8 mouse cellular contexts compared by ENCODE assay signal in genomic region chr4:139380207-139380748, GRCm38 (mm10). TPM values are rescaled to one million over a fixed set of nuclear protein-coding genes. Genes with fewer than 3 reads are reported as not detected.
DNase-seq lines count a peak whose midpoint lies in the region; ATAC-seq and TF ChIP-seq lines count a peak whose summit lies in the region.

No protein-coding gene starts in this region.

- H3K9me3 ChIP-seq in forebrain, embryonic 10.5 days = no peaks in the 10 kb centered on the region
- H3K9me3 ChIP-seq in heart, embryonic 15.5 days (replicated peaks) = no peaks in the 10 kb centered on the region
- no peaks in the 10 kb centered on the region for H3K9me3 ChIP-seq in liver, embryonic 14.5 days (ENCODE audit: control insufficient read depth, low read length)
- no peaks in the 10 kb centered on the region for H3K9me3 ChIP-seq in neural tube, embryonic 11.5 days (ENCODE audit: control insufficient read depth, low read length)
- H3K9me3 ChIP-seq in stomach, postnatal 0 days (ENCODE audit: control insufficient read depth, low read length) = no peaks in the 10 kb centered on the region

- WGBS in forebrain, embryonic 10.5 days = under 1% methylated on average over 54 of the region's 54 CpGs
- under 1% methylated on average over 43 of the region's 54 CpGs for WGBS in heart, embryonic 15.5 days
- WGBS in liver, embryonic 14.5 days (ENCODE audit: insufficient replicate concordance) = under 1% methylated on average over 49 of the region's 54 CpGs
- under 1% methylated on average over 54 of the region's 54 CpGs for WGBS in neural tube, embryonic 11.5 days
- WGBS in stomach, postnatal 0 days = under 1% methylated on average over 54 of the region's 54 CpGs

- peak overlapping the region; percentile 83 for H3K9ac ChIP-seq in heart, embryonic 15.5 days
- peak overlapping the region; percentile 89 for H3K9ac ChIP-seq in liver, embryonic 14.5 days (replicated peaks)
- H3K9ac ChIP-seq in neural tube, embryonic 11.5 days (ENCODE audit: low read length) = peak overlapping the region; percentile 76
- peak overlapping the region; percentile 88 for H3K9ac ChIP-seq in stomach, postnatal 0 days (ENCODE audit: low read length)

- peaks cover 30% of the 10 kb centered on the region for H3K36me3 ChIP-seq in forebrain, embryonic 10.5 days (replicated peaks)
- peaks cover 19% of the 10 kb centered on the region; the same call in 1 of the 2 replicates for H3K36me3 ChIP-seq in heart, embryonic 15.5 days
- H3K36me3 ChIP-seq in liver, embryonic 14.5 days (replicated peaks; ENCODE audit: control insufficient read depth, insufficient read depth, low read depth) = peaks cover 9% of the 10 kb centered on the region
- H3K36me3 ChIP-seq in neural tube, embryonic 11.5 days (ENCODE audit: control insufficient read depth, insufficient read depth, low read length) = peaks cover 3% of the 10 kb centered on the region
- H3K36me3 ChIP-seq in stomach, postnatal 0 days (ENCODE audit: control insufficient read depth, insufficient read depth, low read length) = peaks cover 3% of the 10 kb centered on the region

- H3K4me2 ChIP-seq in heart, embryonic 15.5 days = peak overlapping the region; percentile 92
- peak overlapping the region; percentile 89 for H3K4me2 ChIP-seq in liver, embryonic 14.5 days (ENCODE audit: low read depth)
- H3K4me2 ChIP-seq in neural tube, embryonic 11.5 days (ENCODE audit: low read depth) = peak overlapping the region; percentile 70
- H3K4me2 ChIP-seq in stomach, postnatal 0 days (replicated peaks; ENCODE audit: low read depth) = peak overlapping the region; percentile 90

- H3K27me3 ChIP-seq in forebrain, embryonic 10.5 days (ENCODE audit: poor library complexity, severe bottlenecking) = no peaks in the 10 kb centered on the region
- H3K27me3 ChIP-seq in heart, embryonic 15.5 days = no peaks in the 10 kb centered on the region
- no peaks in the 10 kb centered on the region for H3K27me3 ChIP-seq in liver, embryonic 14.5 days (ENCODE audit: control insufficient read depth, insufficient read depth, low read length)
- H3K27me3 ChIP-seq in neural tube, embryonic 11.5 days (ENCODE audit: control insufficient read depth, insufficient read depth, low read length) = no peaks in the 10 kb centered on the region
- no peaks in the 10 kb centered on the region for H3K27me3 ChIP-seq in stomach, postnatal 0 days (ENCODE audit: control insufficient read depth, insufficient read depth, low read length)

- no peak for TF ChIP-seq EP300 in liver, embryonic 14.5 days (IDR thresholded peaks at IDR 0.05; ENCODE audit: low read depth)
- no peak for TF ChIP-seq EP300 in stomach, postnatal 0 days (optimal IDR thresholded peaks at IDR 0.05)

- ATAC-seq in heart, embryonic 15.5 days (replicated peaks; ENCODE audit: insufficient number of reproducible peaks, insufficient read depth, low FRiP score, low read depth) = peak; percentile 99
- peak; percentile 89 for ATAC-seq in liver, embryonic 14.5 days (ENCODE audit: insufficient read depth)
- peak; percentile 91 for ATAC-seq in neural tube, embryonic 11.5 days (ENCODE audit: insufficient read depth, low FRiP score, low TSS enrichment)
- peak; percentile 96 for ATAC-seq in stomach, postnatal 0 days (ENCODE audit: low FRiP score, low TSS enrichment)

- H3K27ac ChIP-seq in forebrain, embryonic 10.5 days = peak overlapping the region; percentile 91
- H3K27ac ChIP-seq in heart, embryonic 15.5 days = peak overlapping the region; percentile 85
- H3K27ac ChIP-seq in liver, embryonic 14.5 days = peak overlapping the region; percentile 86
- H3K27ac ChIP-seq in neural tube, embryonic 11.5 days (ENCODE audit: low read depth, low read length) = peak overlapping the region; percentile 68
- peak overlapping the region; percentile 91 for H3K27ac ChIP-seq in stomach, postnatal 0 days (replicated peaks)

- peak overlapping the region; percentile 95 for H3K4me3 ChIP-seq in forebrain, embryonic 10.5 days
- H3K4me3 ChIP-seq in heart, embryonic 15.5 days = peak overlapping the region; percentile 88
- peak overlapping the region; percentile 90 to 94 for H3K4me3 ChIP-seq in liver, embryonic 14.5 days (ENCODE audit: insufficient read depth in 1 of 2, low read depth in 2 of 2, low read length in 2 of 2)
- H3K4me3 ChIP-seq in neural tube, embryonic 11.5 days (ENCODE audit: low read depth, low read length) = peak overlapping the region; percentile 91
- peak overlapping the region; percentile 90 for H3K4me3 ChIP-seq in stomach, postnatal 0 days (ENCODE audit: low read depth, low read length)

- peaks cover 28% of the 10 kb centered on the region for H3K4me1 ChIP-seq in forebrain, embryonic 10.5 days
- H3K4me1 ChIP-seq in heart, embryonic 15.5 days (replicated peaks) = peaks cover 23% of the 10 kb centered on the region
- H3K4me1 ChIP-seq in liver, embryonic 14.5 days (replicated peaks; ENCODE audit: control insufficient read depth in 2 of 2, insufficient read depth in 2 of 2, low read length in 1 of 2) = peaks cover 16 to 19% of the 10 kb centered on the region in 2 experiments
- peaks cover 8% of the 10 kb centered on the region for H3K4me1 ChIP-seq in neural tube, embryonic 11.5 days (ENCODE audit: control insufficient read depth, insufficient read depth, low read length)
- 0 out of 2 replicates have a peak, but pooled peaks cover 2% of the 10 kb centered on the region for H3K4me1 ChIP-seq in stomach, postnatal 0 days (replicated peaks; ENCODE audit: control insufficient read depth, insufficient read depth)

- DNase-seq in CD8-positive naive resting alpha-beta T cell, adult 2 months (ENCODE audit: low read depth in 2 of 2, low spot score in 2 of 2) = peak; percentile 99 to 100
- peak; percentile 98 for DNase-seq in c-Kit-positive CD71-negative TER-119-negative erythroid progenitor cells, embryonic 14.5 days (ENCODE audit: low read depth)
- peak; percentile 99 for DNase-seq in forebrain, embryonic 10.5 days (ENCODE audit: extremely low spot score, low spot score)
- peak; percentile 99 to 100 for DNase-seq in kidney, postnatal 25 days
- peak; percentile 98 to 99 (median 99) for DNase-seq in liver, embryonic 14.5 days (ENCODE audit: low read depth in 3 of 3, low spot score in 3 of 3)
- DNase-seq in neural tube, embryonic 11.5 days (ENCODE audit: low spot score) = peak; percentile 100
- peak; percentile 99 for DNase-seq in stomach, postnatal 0 days (ENCODE audit: low spot score)

- TF ChIP-seq CTCF in liver, embryonic 14.5 days (IDR thresholded peaks at IDR 0.05; ENCODE audit: low read depth) = no peak
- peak; percentile 2; the same call in 1 of the 2 replicates for TF ChIP-seq CTCF in stomach, postnatal 0 days (IDR thresholded peaks at IDR 0.05; ENCODE audit: low read depth)

RNA-seq across cellular contexts. Expression of gene Ubr4, which starts 27.9 kb away (rescaled TPM):
- 57.4 and 63.4 TPM in 2 replicates for polyA plus RNA-seq in forebrain, embryonic 10.5 days (2016; fragmentation: Nextera tagmentation; extraction: Ambion mirVana)
- 49.1 and 65.6 TPM in 2 replicates for polyA plus RNA-seq in heart, embryonic 15.5 days (2015; fragmentation: Nextera tagmentation; extraction: Ambion mirVana)
- polyA plus RNA-seq in liver, embryonic 14.5 days (2012; rRNA removed) = 55.5 and 58.9 TPM in 2 replicates
- polyA plus RNA-seq in liver, embryonic 14.5 days (2014; fragmentation: Nextera tagmentation; extraction: Ambion mirVana) = 34.0 and 38.9 TPM in 2 replicates
- polyA plus RNA-seq in neural tube, embryonic 11.5 days (2014; fragmentation: Nextera tagmentation; extraction: Ambion mirVana) = 84.7 and 92.1 TPM in 2 replicates
- polyA plus RNA-seq in stomach, postnatal 0 days (2015; fragmentation: Nextera tagmentation; extraction: Ambion mirVana) = 32.8 and 33.1 TPM in 2 replicates

RNA-seq across cellular contexts. Expression of gene Emc1, which starts 27.9 kb away (rescaled TPM):
- polyA plus RNA-seq in forebrain, embryonic 10.5 days (2016; fragmentation: Nextera tagmentation; extraction: Ambion mirVana) = 33.4 and 36.2 TPM in 2 replicates
- polyA plus RNA-seq in heart, embryonic 15.5 days (2015; fragmentation: Nextera tagmentation; extraction: Ambion mirVana) = 35.4 and 40.1 TPM in 2 replicates
- 9.4 and 10.6 TPM in 2 replicates for polyA plus RNA-seq in liver, embryonic 14.5 days (2012; rRNA removed)
- 5.3 and 6.5 TPM in 2 replicates for polyA plus RNA-seq in liver, embryonic 14.5 days (2014; fragmentation: Nextera tagmentation; extraction: Ambion mirVana)
- 24.3 and 26.0 TPM in 2 replicates for polyA plus RNA-seq in neural tube, embryonic 11.5 days (2014; fragmentation: Nextera tagmentation; extraction: Ambion mirVana)
- polyA plus RNA-seq in stomach, postnatal 0 days (2015; fragmentation: Nextera tagmentation; extraction: Ambion mirVana) = 10.7 and 11.9 TPM in 2 replicates

RNA-seq across cellular contexts. Expression of gene Mrto4, which starts 27.9 kb away (rescaled TPM):
- polyA plus RNA-seq in forebrain, embryonic 10.5 days (2016; fragmentation: Nextera tagmentation; extraction: Ambion mirVana) = 186 and 195 TPM in 2 replicates
- polyA plus RNA-seq in heart, embryonic 15.5 days (2015; fragmentation: Nextera tagmentation; extraction: Ambion mirVana) = 59.4 and 78.8 TPM in 2 replicates
- 37.3 and 57.9 TPM in 2 replicates for polyA plus RNA-seq in liver, embryonic 14.5 days (2012; rRNA removed)
- 86.7 and 89.3 TPM in 2 replicates for polyA plus RNA-seq in liver, embryonic 14.5 days (2014; fragmentation: Nextera tagmentation; extraction: Ambion mirVana)
- polyA plus RNA-seq in neural tube, embryonic 11.5 days (2014; fragmentation: Nextera tagmentation; extraction: Ambion mirVana) = 125 and 128 TPM in 2 replicates
- 41.0 and 43.7 TPM in 2 replicates for polyA plus RNA-seq in stomach, postnatal 0 days (2015; fragmentation: Nextera tagmentation; extraction: Ambion mirVana)

Comparison
In these comparisons a context has a peak if more than half of its experiments do, and no peak if none do; other contexts are left out.
1. Peak in every context shown above with its lines: DNase-seq, ATAC-seq, H3K4me3 ChIP-seq and H3K27ac ChIP-seq.